Mouse (Mus musculus) central nervous system, embryonic 11.5 days (tissue): ENCODE data around the gene Slc16a4. TPM values are rescaled to one million over a fixed set of nuclear protein-coding genes. Genes with fewer than 3 reads are reported as not detected.

Experiments used
- polyA plus RNA-seq: library from polyadenylated mRNA; depleted of rRNA; stranded (reverse); fragments of >200 nt; gene quantifications from 2 replicates; pipeline ENCODE4 v1.2.3, GENCODE M21; 2012; rRNA removed

The Slc16a4 gene
- polyA plus RNA-seq, result 0.32 and 1.1 TPM in 2 replicates

GRCm38 (mm10) chr3:107290764-107291381, at the start of gene Slc16a4:
TSS of gene Slc16a4 (plus strand) at chr3:107291230.

GRCm38 (mm10) chr3:107278479-107279269, 12.4 kb upstream of the Slc16a4 start, which contains the start of gene Lamtor5:
TSS of gene Lamtor5 (plus strand) at chr3:107278858.

GRCm38 (mm10) chr3:107333381-107334201, 42.6 kb downstream of the Slc16a4 start, which contains the start of gene Rbm15:
TSS of gene Rbm15 (minus strand) at chr3:107333673.

Other genes starting within 250 kb of the Slc16a4 start
- gene Kcna2, start 190.1 kb upstream of the Slc16a4 start, polyA plus RNA-seq, result 0.40 and 0.48 TPM in 2 replicates
- gene Kcna10, start 108.2 kb upstream of the Slc16a4 start, polyA plus RNA-seq, result not detected in 2 replicates
- 0.25 and 0.65 TPM in 2 replicates for gene Cym, start 69.5 kb upstream of the Slc16a4 start, polyA plus RNA-seq
- gene A630076J17Rik, start 60.6 kb upstream of the Slc16a4 start, polyA plus RNA-seq, result 0.05 TPM in 1 of 2 replicates, not detected in the other
- gene Prok1, start 51.5 kb upstream of the Slc16a4 start, polyA plus RNA-seq, result 0.57 and 0.85 TPM in 2 replicates
- 61.3 and 105 TPM in 2 replicates for gene Lamtor5, start 12.4 kb upstream of the Slc16a4 start, polyA plus RNA-seq
- 9.6 and 10.3 TPM in 2 replicates for gene Rbm15, start 42.4 kb downstream of the Slc16a4 start, polyA plus RNA-seq
- gene Kcnc4, start 168.3 kb downstream of the Slc16a4 start, polyA plus RNA-seq, result 0.32 and 0.58 TPM in 2 replicates
- gene Slc6a17, start 226.8 kb downstream of the Slc16a4 start, polyA plus RNA-seq, result 4.0 and 6.7 TPM in 2 replicates